Mouse (Mus musculus) cerebellum, postnatal 14 days (tissue): Measurements from ENCODE around the gene Hoxc6.
A peak's percentile ranks its signal among the peaks of the same experiment; 100 is the strongest.

ENCODE experiments used
- DNase-seq, 2 experiments: peaks; one replicate each; pipeline ENCODE4 v3.0.0; 2021; ENCODE audit warnings: mixed read lengths in 2 of 2

The Hoxc6 gene

GRCm38 (mm10) chr15:102969296-102969695 lies 28.8 kb upstream of the Hoxc6 start:
- no peak for DNase-seq

- peak in 1 of 2 experiments; percentile 44 for DNase-seq
These were observed 27.3 kb upstream of the Hoxc6 start for GRCm38 (mm10) chr15:102970740-102971139.

- DNase-seq = no peak
These were observed 25.8 kb upstream of the Hoxc6 start for GRCm38 (mm10) chr15:102972254-102972653.

- no peak for DNase-seq
These were observed 25.3 kb upstream of the Hoxc6 start for GRCm38 (mm10) chr15:102972753-102973152.

- DNase-seq = no peak
These were observed 23.0 kb upstream of the Hoxc6 start for GRCm38 (mm10) chr15:102975034-102975433.

- no peak for DNase-seq
These were observed 22.4 kb upstream of the Hoxc6 start for GRCm38 (mm10) chr15:102975688-102976111.

- DNase-seq = no peak
These were observed 21.9 kb upstream of the Hoxc6 start, which contains the start of gene Hoxc9 for GRCm38 (mm10) chr15:102976171-102976570. TSS of gene Hoxc9 (plus strand) at chr15:102976439.

GRCm38 (mm10) chr15:102976631-102977422 lies 21.2 kb upstream of the Hoxc6 start:
- DNase-seq = no peak

- DNase-seq = no peak
These were observed 20.6 kb upstream of the Hoxc6 start for GRCm38 (mm10) chr15:102977423-102977974.

GRCm38 (mm10) chr15:102978615-102979515 lies 19.2 kb upstream of the Hoxc6 start:
- no peak for DNase-seq

GRCm38 (mm10) chr15:102979936-102980335 lies 18.1 kb upstream of the Hoxc6 start:
- DNase-seq = no peak

- no peak for DNase-seq
These were observed 17.7 kb upstream of the Hoxc6 start for GRCm38 (mm10) chr15:102980352-102980751.

- no peak for DNase-seq
These were observed 17.1 kb upstream of the Hoxc6 start for GRCm38 (mm10) chr15:102980912-102981311.

GRCm38 (mm10) chr15:102981379-102982288 lies 16.4 kb upstream of the Hoxc6 start:
- DNase-seq = no peak

GRCm38 (mm10) chr15:102983716-102984115 lies 14.3 kb upstream of the Hoxc6 start:
- no peak for DNase-seq

GRCm38 (mm10) chr15:102984521-102984920 lies 13.5 kb upstream of the Hoxc6 start:
- no peak for DNase-seq

GRCm38 (mm10) chr15:102984925-102985324 lies 13.1 kb upstream of the Hoxc6 start:
- DNase-seq = no peak

GRCm38 (mm10) chr15:102987124-102987833 lies 10.8 kb upstream of the Hoxc6 start:
- DNase-seq = peak; percentile 97 to 99

- no peak for DNase-seq
These were observed 10.0 kb upstream of the Hoxc6 start for GRCm38 (mm10) chr15:102988078-102988477.

GRCm38 (mm10) chr15:102990461-102991397 lies 7.3 kb upstream of the Hoxc6 start, which contains the start of gene Hoxc8:
TSS of gene Hoxc8 (plus strand) at chr15:102990607.
- DNase-seq = no peak
